Mouse (Mus musculus) layer of hippocampus, postnatal 10 days (tissue): ENCODE results near the gene Slc30a6. TPM values are rescaled to one million over a fixed set of nuclear protein-coding genes. Genes with fewer than 3 reads are reported as not detected.
"Not testable (repeated sequence)": the region's sequence is repeated elsewhere in the genome, so short reads cannot be mapped to it uniquely, and the experiment has no call there.

Experiments used
- DNase-seq, 2 experiments: peaks; one replicate each; pipeline ENCODE4 v3.0.0; 2021; ENCODE audit warnings: low spot score in 2 of 2
- total RNA-seq, 2 experiments: library from RNA; stranded (reverse); gene quantifications; 2 replicates each; pipeline ENCODE4 v1.2.3; 2021

Slc30a6 gene
- total RNA-seq, 2 experiments from 2014 or later = 17.3 to 21.1 TPM

GRCm38 (mm10) chr17:74440486-74440885 lies 45.1 kb downstream of the Slc30a6 start:
- DNase-seq = no peak

GRCm38 (mm10) chr17:74449776-74450175 lies 54.4 kb downstream of the Slc30a6 start:
- no peak for DNase-seq

GRCm38 (mm10) chr17:74453928-74454327 lies 58.5 kb downstream of the Slc30a6 start:
- no peak for DNase-seq

- no peak for DNase-seq
These were observed 59.3 kb downstream of the Slc30a6 start for GRCm38 (mm10) chr17:74454660-74455059.

GRCm38 (mm10) chr17:74455426-74455825 lies 60.0 kb downstream of the Slc30a6 start:
- no peak for DNase-seq

- no peak for DNase-seq
These were observed 61.4 kb downstream of the Slc30a6 start for GRCm38 (mm10) chr17:74456825-74457224.

GRCm38 (mm10) chr17:74457972-74458677 lies 62.7 kb downstream of the Slc30a6 start:
- no peak for DNase-seq

GRCm38 (mm10) chr17:74458711-74459408 lies 63.5 kb downstream of the Slc30a6 start, which contains the start of gene Nlrc4:
Gene Nlrc4, minus strand, starts transcription at chr17:74459142.
- no peak for DNase-seq

- DNase-seq = no peak
These were observed 68.1 kb downstream of the Slc30a6 start for GRCm38 (mm10) chr17:74463510-74463909.

GRCm38 (mm10) chr17:74467981-74468380 lies 72.6 kb downstream of the Slc30a6 start:
- not testable (repeated sequence) for DNase-seq

GRCm38 (mm10) chr17:74470133-74470532 lies 74.7 kb downstream of the Slc30a6 start:
- not testable (repeated sequence) for DNase-seq

Other genes with a start within 250 kb of the Slc30a6 start
- gene Memo1, start 100.1 kb upstream of the Slc30a6 start, total RNA-seq = 10 to 100 TPM; 61.2 to 61.7 TPM
- gene Dpy30, start 71.7 kb upstream of the Slc30a6 start, total RNA-seq = 10 to 100 TPM; 66.8 to 72.9 TPM
- gene Spast, start 56.6 kb upstream of the Slc30a6 start, total RNA-seq = 10 to 100 TPM; 78.8 to 81.0 TPM
- under 1 TPM; 0.11 to 0.14 TPM for gene Nlrc4, start 63.5 kb downstream of the Slc30a6 start, total RNA-seq
- 10 to 100 TPM; 74.0 to 86.6 TPM for gene Yipf4, start 93.9 kb downstream of the Slc30a6 start, total RNA-seq
- 100 to 1,000 TPM; 138 to 143 TPM for gene Birc6, start 132.7 kb downstream of the Slc30a6 start, total RNA-seq